Mouse (Mus musculus) embryonic fibroblast, embryonic 13.5 days (primary cell): ENCODE data around the gene Rbms3. TPM values are rescaled to one million over a fixed set of nuclear protein-coding genes. Genes with fewer than 3 reads are reported as not detected.

Experiments used
- H3K27ac ChIP-seq: 2 replicates; pipeline ENCODE4 v1.5.1; 2012; ENCODE audit warnings: low read length, control low read depth, inconsistent platforms; ENCODE audit not compliant: insufficient read depth
- H3K4me1 ChIP-seq: 2 replicates; pipeline ENCODE4 v1.6.1; 2011; ENCODE audit warnings: low read length; ENCODE audit not compliant: control insufficient read depth, insufficient read depth
- H3K4me3 ChIP-seq: 2 replicates; pipeline ENCODE4 v1.5.1; 2011; ENCODE audit warnings: mild to moderate bottlenecking, control low read depth, low read length; ENCODE audit not compliant: insufficient read depth
- CTCF ChIP-seq: IDR thresholded peaks from 2 replicates; pipeline ENCODE4 v1.5.1; 2011; ENCODE audit warnings: mild to moderate bottlenecking, control low read depth, low read length, moderate library complexity, borderline replicate concordance; ENCODE audit not compliant: insufficient read depth
- POLR2A ChIP-seq: IDR thresholded peaks from 2 replicates; pipeline ENCODE4 v1.6.1; 2011; ENCODE audit warnings: low read depth, mild to moderate bottlenecking, control low read depth, low read length, moderate library complexity
- polyA plus RNA-seq: library from polyadenylated mRNA; stranded (reverse); fragments of >200 nt; gene quantifications from 2 replicates; pipeline ENCODE4 v1.2.4, GENCODE M21; 2011; ENCODE audit warnings: low read depth; ENCODE audit not compliant: missing spikeins, insufficient read length

Gene Rbms3
- polyA plus RNA-seq, 1 experiment = 114 TPM

- Histone ChIP-seq H3K4me1 (peaks cover 6% of the 10 kb centered on the region; the same call in 1 of the 2 replicates), H3K27ac (no peak overlapping the region), H3K4me3 (no peak overlapping the region)
- TF ChIP-seq POLR2A = no peak
- no peak for TF ChIP-seq CTCF
Observed at GRCm38 (mm10) chr9:116640302-116640679, 989.4 kb downstream of the Rbms3 start.

GRCm38 (mm10) chr9:116639597-116640301 lies 990.0 kb downstream of the Rbms3 start:
- Histone ChIP-seq H3K27ac (no peak overlapping the region), H3K4me1 (peaks cover 6% of the 10 kb centered on the region; the same call in 1 of the 2 replicates), H3K4me3 (no peak overlapping the region)
- no peak for TF ChIP-seq POLR2A
- no peak for TF ChIP-seq CTCF

DNA sequence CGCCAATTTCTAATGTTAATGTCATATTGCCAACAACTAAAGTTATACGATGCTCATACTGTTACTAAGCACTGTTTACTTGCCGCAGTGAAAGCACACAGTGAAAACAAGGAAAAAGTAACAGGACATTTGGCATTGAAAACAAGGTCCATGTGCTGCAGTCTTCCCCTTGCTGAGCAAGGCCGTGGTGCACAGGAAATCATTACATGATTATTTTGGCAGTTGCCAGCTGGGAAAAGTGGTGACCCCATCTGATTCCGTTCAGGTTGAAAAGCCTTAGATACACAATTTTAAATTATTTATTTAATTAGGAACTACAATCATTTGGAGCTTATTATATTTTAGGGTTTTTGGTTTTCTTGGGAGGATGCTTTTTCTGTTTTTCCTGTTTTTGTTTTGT lies 995.9 kb downstream of the Rbms3 start:
- H3K27ac ChIP-seq = no peak overlapping the region
- no peak overlapping the region for H3K4me3 ChIP-seq
- TF ChIP-seq POLR2A (no peak), CTCF (no peak)
- H3K4me1 ChIP-seq = peaks cover 4% of the 10 kb centered on the region; the same call in 1 of the 2 replicates

- H3K4me1 ChIP-seq = peaks cover 4% of the 10 kb centered on the region; the same call in 1 of the 2 replicates
- no peak for TF ChIP-seq POLR2A
- no peak for TF ChIP-seq CTCF
- no peak overlapping the region for H3K4me3 ChIP-seq
- H3K27ac ChIP-seq = no peak overlapping the region
Observed at GRCm38 (mm10) chr9:116633075-116633474, 996.6 kb downstream of the Rbms3 start.

- H3K27ac ChIP-seq = peak overlapping the region; percentile 77
- TF ChIP-seq CTCF (no peak), POLR2A (no peak)
- no peak overlapping the region for H3K4me3 ChIP-seq
- H3K4me1 ChIP-seq = peaks cover 4% of the 10 kb centered on the region; the same call in 1 of the 2 replicates
Observed at GRCm38 (mm10) chr9:116631816-116632215, 997.9 kb downstream of the Rbms3 start.

- peaks cover 4% of the 10 kb centered on the region; the same call in 1 of the 2 replicates for H3K4me1 ChIP-seq
- H3K27ac ChIP-seq = peak overlapping the region; percentile 77
- no peak for TF ChIP-seq CTCF
- TF ChIP-seq POLR2A = no peak
- no peak overlapping the region for H3K4me3 ChIP-seq
Observed at GRCm38 (mm10) chr9:116630805-116631204, 998.9 kb downstream of the Rbms3 start.

DNA sequence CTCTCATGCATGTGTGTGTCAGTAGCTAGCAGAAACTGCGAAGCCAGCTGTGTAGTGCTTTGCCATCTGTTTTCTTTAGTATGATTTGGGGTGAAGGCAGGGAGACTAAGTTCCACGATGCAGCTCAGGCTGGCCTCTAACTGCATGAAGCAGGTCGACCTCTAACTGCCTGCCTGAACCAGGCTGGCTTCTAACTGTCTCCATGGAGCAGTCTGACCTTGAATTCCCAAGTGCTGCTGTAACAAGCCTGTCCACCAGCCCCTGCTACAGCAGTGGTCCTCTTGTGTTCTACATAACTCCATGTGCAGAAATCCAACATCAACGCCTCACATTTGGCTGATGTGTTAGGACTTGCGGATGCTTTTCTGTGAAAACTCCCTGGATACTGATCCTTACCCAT lies 1009.3 kb downstream of the Rbms3 start:
- no peak for TF ChIP-seq POLR2A
- TF ChIP-seq CTCF = no peak
- Histone ChIP-seq H3K27ac (no peak overlapping the region), H3K4me3 (no peak overlapping the region), H3K4me1 (no peaks in the 10 kb centered on the region)

DNA sequence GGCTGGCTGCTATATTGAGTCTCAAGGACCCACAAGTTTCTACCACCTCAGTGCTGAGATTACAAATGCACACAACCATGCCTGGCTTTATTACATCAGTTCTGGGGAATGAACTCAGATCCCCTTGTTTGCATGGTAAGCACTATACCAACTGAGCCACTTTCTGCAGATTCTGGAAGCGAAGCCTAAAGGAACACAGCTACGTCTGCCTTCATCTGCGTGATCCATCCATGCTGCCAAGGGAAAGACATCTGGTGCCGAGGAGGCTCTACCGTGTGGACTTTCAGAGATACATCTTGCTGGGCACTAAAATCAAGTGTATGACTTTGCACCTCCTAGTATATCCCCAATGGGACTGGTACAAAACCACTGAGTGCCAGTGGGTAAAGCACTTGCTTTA lies 1010.8 kb downstream of the Rbms3 start:
- Histone ChIP-seq H3K4me1 (0 out of 2 replicates have a peak, but pooled peaks cover 3% of the 10 kb centered on the region), H3K27ac (no peak overlapping the region), H3K4me3 (no peak overlapping the region)
- TF ChIP-seq CTCF (no peak), POLR2A (no peak)

DNA sequence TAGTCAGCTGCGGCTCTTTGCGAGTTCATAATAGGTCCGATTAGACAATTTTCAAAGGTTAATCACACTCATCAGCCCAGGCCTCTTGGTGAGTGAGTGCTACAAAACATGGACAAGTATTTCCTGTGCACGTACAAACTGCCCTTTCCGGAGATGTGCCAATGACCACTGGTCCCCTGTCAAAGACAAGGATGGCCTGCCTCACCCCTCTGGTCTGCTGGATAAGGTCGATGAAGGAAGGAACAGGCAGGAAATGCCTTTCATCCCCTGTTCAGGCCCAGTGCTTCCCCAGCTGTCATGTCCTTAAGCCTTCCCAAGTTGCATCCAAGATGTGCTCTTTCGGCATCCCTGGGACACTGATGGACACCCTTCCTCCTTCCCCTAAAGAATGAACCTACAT lies 1016.4 kb downstream of the Rbms3 start:
- H3K27ac ChIP-seq = no peak overlapping the region; the same call in 1 of the 2 replicates
- 0 out of 2 replicates have a peak, but pooled peaks cover 6% of the 10 kb centered on the region for H3K4me1 ChIP-seq
- TF ChIP-seq CTCF (no peak), POLR2A (no peak)
- H3K4me3 ChIP-seq = no peak overlapping the region

- TF ChIP-seq POLR2A (no peak), CTCF (no peak)
- Histone ChIP-seq H3K27ac (no peak overlapping the region), H3K4me1 (peaks cover 13% of the 10 kb centered on the region), H3K4me3 (no peak overlapping the region)
Observed at GRCm38 (mm10) chr9:116596046-116596445, 1033.7 kb downstream of the Rbms3 start.

DNA sequence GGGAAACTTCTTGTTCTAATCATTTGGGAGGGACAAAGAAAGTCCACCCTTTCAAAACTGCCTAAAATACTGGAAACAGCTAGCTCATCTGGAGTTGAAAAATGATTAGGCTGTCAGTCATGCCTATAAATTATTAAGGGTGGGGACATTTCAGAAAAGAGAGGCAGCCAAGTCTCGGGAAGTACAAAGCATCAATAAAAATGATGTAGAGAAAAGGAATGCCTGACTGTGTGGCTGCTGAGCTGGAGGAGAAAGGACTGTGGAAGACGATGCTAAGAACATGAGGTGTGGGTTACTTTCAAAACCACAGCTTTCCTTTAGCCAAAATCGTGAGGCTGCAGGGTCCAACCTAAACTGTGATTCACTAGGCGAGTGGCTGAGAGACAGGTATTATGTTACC lies 1037.2 kb downstream of the Rbms3 start:
- TF ChIP-seq CTCF (no peak), POLR2A (no peak)
- H3K4me1 ChIP-seq = peaks cover 17% of the 10 kb centered on the region
- H3K27ac ChIP-seq = peak overlapping the region; percentile 100
- H3K4me3 ChIP-seq = no peak overlapping the region
